Mouse (Mus musculus): ENCODE data around the gene Bin2.

DNA sequence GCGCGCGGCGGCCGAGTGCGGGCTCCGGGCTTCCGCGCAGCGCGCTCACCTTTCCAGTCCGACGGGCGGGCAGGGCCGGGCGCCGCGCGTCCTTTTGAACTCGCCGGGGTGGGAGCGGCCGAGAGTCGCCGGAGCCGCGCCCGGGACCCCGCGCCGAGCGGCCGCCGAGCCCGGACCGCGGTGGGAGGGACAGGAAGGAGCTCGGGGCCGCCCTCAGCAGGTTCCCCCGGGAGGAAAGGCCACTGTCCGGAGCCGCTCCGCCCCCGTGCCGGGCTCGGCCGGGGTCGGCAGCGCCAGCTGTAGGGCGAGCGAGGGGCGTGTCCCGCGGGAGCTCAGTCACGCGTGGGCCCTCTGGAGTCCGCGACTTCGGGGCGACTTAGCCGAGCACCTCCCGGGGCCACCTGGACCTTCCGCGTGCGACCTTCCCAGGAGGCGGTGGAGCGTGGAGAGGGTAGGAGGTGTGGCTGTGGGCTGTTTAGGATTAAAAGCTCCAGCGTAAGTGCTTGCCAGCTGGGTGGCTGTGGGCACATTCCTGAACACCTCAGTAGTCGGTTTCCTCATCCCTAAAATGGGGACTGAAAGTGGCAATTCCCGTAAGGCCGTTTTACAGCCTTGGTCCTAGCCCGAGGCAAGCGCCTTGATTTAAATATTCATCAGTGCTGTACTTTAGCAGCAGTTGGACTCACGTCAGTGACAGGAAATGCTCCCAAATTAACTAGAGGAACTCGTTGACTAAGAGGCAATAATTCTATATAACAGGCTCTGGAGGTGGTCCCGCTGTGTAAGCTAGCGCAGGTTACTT, 32.5 kb downstream of the Bin2 start, which contains the start of gene Smagp:
- TF ChIP-seq CTCF (IDR thresholded peaks at IDR 0.05; ENCODE audit: extremely low read depth, insufficient read depth, insufficient read length, insufficient replicate concordance) (no peak), POLR2A (IDR thresholded peaks at IDR 0.05; ENCODE audit: low read depth, low read length) (no peak)
